Mouse (Mus musculus) hindlimb bud, embryonic 11.5 days (tissue): ENCODE results near the gene Racgap1.

Source experiments
- DNase-seq: peaks from one replicate; pipeline ENCODE4 v3.0.0-alpha.2; 2012; ENCODE audit warnings: low read depth, low spot score; ENCODE audit errors: extremely low spot score

Gene Racgap1

GRCm38 (mm10) chr15:99592177-99592576 lies 59.3 kb downstream of the Racgap1 start:
- DNase-seq: no peak

GRCm38 (mm10) chr15:99590429-99591084 lies 60.9 kb downstream of the Racgap1 start, which contains the start of gene Aqp5:
TSS of gene Aqp5 (plus strand) at chr15:99590782.
- no peak for DNase-seq

- DNase-seq: no peak
These were observed 61.8 kb downstream of the Racgap1 start for GRCm38 (mm10) chr15:99589704-99590103.

GRCm38 (mm10) chr15:99589237-99589636 lies 62.2 kb downstream of the Racgap1 start:
- DNase-seq: no peak

DNA sequence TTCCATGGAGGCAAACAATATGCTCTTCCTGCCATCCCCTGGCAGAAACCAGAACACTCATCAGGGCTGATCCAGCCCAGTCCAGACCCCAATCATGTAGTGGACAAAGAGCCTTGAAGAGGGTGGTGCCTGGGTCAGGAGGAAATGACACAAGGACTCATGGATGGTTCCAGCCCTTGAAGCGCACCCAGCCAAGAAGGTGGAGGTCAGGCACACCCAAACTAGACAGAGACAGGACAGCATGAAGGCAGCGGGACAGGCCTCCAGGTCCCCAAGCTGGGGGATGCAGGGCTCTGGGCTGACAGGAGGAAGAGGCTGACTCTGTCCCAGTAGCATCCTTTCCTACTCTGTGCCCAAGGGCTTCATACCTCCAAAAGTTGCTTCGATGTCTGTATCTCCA lies 64.9 kb downstream of the Racgap1 start:
- DNase-seq: no peak

- no peak for DNase-seq
These were observed 65.7 kb downstream of the Racgap1 start for GRCm38 (mm10) chr15:99585741-99586140.

- DNase-seq: no peak
These were observed 66.9 kb downstream of the Racgap1 start for GRCm38 (mm10) chr15:99584407-99585202.

DNA sequence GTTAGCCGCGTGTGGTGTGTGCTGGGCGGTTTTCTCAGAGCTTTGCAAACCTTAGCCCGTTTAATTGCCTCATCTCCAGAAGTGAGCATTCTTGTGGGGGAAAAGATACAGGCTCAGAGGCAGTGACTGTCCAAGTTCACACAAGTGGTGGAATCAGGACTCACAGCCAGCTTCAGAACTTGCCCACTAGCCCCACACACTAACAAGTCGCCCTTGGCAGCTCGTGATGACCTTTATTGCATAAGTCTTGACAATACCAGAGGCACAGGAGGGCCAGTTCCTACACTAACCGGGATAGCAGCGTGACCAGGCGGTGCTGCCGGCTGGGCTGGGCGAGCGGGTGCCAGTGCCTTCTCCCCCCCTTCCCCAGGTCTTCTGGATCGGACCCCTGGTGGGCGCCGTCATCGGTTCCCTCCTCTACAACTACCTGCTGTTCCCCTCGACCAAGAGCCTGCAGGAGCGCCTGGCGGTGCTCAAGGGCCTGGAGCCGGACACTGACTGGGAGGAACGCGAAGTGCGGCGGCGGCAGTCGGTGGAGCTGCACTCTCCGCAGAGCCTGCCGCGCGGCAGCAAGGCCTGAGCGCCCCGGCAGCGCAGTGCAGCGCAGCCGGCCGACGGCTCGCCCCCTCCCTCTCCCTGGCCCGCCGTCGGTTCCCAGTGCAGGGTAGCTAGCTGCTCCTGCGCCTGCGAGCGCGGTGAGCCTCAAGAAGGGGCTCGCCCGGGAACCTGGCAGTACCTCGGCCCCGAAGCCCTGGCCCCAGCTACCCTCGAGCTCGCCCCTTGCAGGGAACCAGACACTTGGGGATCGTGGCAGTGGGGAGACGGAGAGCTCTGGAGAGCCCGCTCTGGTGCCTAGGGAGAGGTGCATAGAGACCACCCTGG lies 67.8 kb downstream of the Racgap1 start:
- DNase-seq: no peak

DNA sequence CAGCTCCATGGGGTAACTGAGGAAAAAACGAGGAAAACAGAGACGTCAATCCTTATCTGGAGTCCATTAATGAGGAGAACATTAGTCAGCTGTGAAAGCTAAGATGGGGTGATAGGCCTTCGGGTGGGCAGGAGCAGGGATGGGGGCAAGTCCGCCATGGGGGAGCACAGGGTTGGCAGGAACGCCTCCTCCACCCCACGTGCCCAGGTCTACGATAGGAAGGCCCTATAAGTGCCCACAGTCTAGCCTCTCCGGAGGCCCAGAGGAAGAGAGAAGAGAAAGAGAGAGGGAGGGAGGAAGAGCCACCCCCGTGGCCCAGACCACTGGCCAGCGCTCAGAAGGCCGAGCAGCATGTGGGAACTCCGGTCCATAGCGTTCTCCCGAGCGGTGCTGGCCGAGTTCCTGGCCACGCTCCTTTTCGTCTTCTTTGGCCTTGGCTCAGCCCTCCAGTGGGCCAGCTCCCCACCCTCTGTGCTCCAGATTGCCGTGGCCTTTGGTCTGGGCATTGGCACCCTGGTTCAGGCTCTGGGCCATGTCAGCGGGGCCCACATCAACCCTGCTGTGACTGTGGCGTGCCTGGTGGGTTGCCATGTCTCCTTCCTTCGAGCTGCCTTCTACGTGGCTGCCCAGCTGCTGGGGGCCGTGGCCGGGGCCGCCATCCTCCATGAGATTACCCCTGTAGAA lies 72.5 kb downstream of the Racgap1 start, which contains the start of gene Aqp2:
Gene Aqp2 (plus strand): TSS at position 254 of the 684 bp plus-strand sequence.
- no peak for DNase-seq
